Mouse (Mus musculus): Measurements from ENCODE around the gene Clec12b. TPM values are rescaled to one million over a fixed set of nuclear protein-coding genes. Genes with fewer than 3 reads are reported as not detected.

Gene Clec12b
- total RNA-seq, 1 experiment from 2014 or later, result not detected

Other genes with a start within 250 kb of the Clec12b start
- 153 and 168 TPM in 2 replicates for gene Clec2d, start 205.3 kb downstream of the Clec12b start, total RNA-seq (2017)
- 245 and 273 TPM in 2 replicates for gene Cd69, start 110.4 kb downstream of the Clec12b start, total RNA-seq (2017)
- 0.14 TPM in 1 of 2 replicates, not detected in the other for gene 4922502D21Rik, start 54.1 kb downstream of the Clec12b start, total RNA-seq (2017)
- gene Clec12a, start 43.2 kb downstream of the Clec12b start, total RNA-seq (2017), result 117 and 140 TPM in 2 replicates
- 2.4 and 5.3 TPM in 2 replicates for gene Clec1b, start 11.4 kb upstream of the Clec12b start, total RNA-seq (2017)
- gene Clec9a, start 23.0 kb upstream of the Clec12b start, total RNA-seq (2017), result 1.8 and 6.7 TPM in 2 replicates
- 0.14 TPM in 1 of 2 replicates, not detected in the other for gene Clec1a, start 66.1 kb upstream of the Clec12b start, total RNA-seq (2017)
- gene Olr1, start 121.3 kb upstream of the Clec12b start, total RNA-seq (2017), result 0.82 and 1.1 TPM in 2 replicates
- 0.18 TPM in 1 of 2 replicates, not detected in the other for gene Tmem52b, start 126.7 kb upstream of the Clec12b start, total RNA-seq (2017)
- 90.8 and 91.1 TPM in 2 replicates for gene Gabarapl1, start 147.3 kb upstream of the Clec12b start, total RNA-seq (2017)
- 2.0 TPM in 1 of 2 replicates, not detected in the other for gene Klre1, start 192.0 kb upstream of the Clec12b start, total RNA-seq (2017)
- 2.8 and 7.4 TPM in 2 replicates for gene Klrd1, start 205.9 kb upstream of the Clec12b start, total RNA-seq (2017)
- gene Klrk1, start 238.0 kb upstream of the Clec12b start, total RNA-seq (2017), result 2.5 and 2.6 TPM in 2 replicates